Mouse (Mus musculus): Measurements from ENCODE around the gene Chchd6. TPM values are rescaled to one million over a fixed set of nuclear protein-coding genes. Genes with fewer than 3 reads are reported as not detected.

Chchd6 gene
- polyA plus RNA-seq, 1 experiment = 7.4 TPM

DNA sequence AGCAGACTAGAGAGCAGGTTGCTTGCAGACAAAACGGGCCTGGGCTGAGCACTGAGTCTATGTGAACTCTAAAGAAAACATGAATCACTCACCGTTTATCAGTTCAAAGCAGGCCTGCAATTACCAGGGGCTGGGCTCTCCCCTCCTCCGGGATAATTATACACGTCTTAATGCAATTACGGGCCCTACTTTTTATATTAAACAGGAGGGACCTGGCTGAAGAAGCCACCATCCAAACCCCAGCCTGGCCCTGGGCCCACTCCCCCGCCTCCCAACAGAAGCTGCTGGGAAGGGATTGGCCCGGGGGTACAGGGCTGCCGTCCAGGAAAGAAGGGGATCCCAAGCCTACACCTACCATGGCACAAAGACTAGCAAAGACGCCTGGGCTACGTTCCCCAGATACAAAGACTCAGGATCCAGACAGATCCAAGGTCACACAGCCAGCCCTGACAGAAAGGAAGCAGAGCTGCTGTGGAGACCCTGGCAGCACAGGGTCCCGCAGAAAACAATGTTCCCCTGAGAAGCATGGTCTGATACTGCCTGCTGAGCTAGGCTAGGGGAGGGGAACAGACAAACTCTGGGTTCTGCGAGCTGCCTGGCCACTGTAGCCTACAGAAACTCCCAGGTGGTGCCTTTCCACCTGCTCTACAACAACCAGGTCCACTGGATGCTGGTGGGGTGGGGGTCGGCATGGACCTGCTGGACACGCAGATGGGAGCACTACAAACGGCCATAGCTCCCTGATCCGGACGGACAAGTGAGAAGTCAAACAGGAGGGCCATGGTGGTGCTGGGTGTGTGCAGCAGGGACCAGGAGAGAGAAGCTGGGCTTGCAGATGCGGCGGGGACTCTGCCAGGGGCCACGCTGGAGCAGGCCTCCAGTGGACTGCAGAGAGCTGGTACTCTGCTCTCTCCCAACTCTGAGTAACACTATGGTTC lies 235.4 kb downstream of the Chchd6 start:
- no peak overlapping the region for H3K27ac ChIP-seq (ENCODE audit: insufficient read depth, low read length)
- H3K4me1 ChIP-seq (ENCODE audit: control insufficient read depth, insufficient read depth, insufficient read length) = peaks cover 18% of the 10 kb centered on the region
- no peak for TF ChIP-seq POLR2A (IDR thresholded peaks at IDR 0.05; ENCODE audit: low read depth, low read length)
- TF ChIP-seq CTCF (IDR thresholded peaks at IDR 0.05; ENCODE audit: extremely low read depth, insufficient read depth, insufficient read length, insufficient replicate concordance) = no peak
- H3K4me3 ChIP-seq (ENCODE audit: extremely low read depth, insufficient read depth, insufficient read length) = no peak overlapping the region
- H3K27me3 ChIP-seq (ENCODE audit: control insufficient read depth, insufficient read depth, low read length) = peaks cover 15% of the 10 kb centered on the region
- no peaks in the 10 kb centered on the region for H3K36me3 ChIP-seq (ENCODE audit: control insufficient read depth, insufficient read depth, low read length)
- 83% methylated on average over 20 of the region's 20 CpGs for WGBS
- no peak for DNase-seq (ENCODE audit: low read depth in 1 of 2, low spot score in 2 of 2)

DNA sequence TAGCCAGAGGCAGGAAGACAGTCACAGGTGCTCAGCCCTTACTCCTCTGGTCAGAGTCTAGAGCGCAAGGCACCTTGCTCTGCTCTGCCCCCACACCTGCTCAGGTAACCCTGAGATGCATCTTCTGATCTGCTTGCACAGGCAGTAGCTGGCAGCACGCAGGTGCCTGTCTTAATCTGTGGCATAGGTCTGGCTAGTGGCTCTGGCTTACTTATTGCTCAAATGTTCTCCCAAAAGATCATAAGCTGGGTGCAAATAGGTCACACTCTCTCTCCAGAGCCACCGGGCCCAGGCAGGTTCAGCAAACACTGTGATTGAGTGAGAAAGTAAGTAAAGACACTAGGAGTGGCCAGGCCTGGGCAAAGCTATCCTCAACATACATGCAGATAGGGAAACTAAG lies 236.3 kb downstream of the Chchd6 start:
- peaks cover 18% of the 10 kb centered on the region for H3K4me1 ChIP-seq (ENCODE audit: control insufficient read depth, insufficient read depth, insufficient read length)
- no peak for DNase-seq (ENCODE audit: low read depth in 1 of 2, low spot score in 2 of 2)
- H3K4me3 ChIP-seq (ENCODE audit: extremely low read depth, insufficient read depth, insufficient read length) = no peak overlapping the region
- 90% methylated on average over 3 of the region's 3 CpGs for WGBS
- H3K36me3 ChIP-seq (ENCODE audit: control insufficient read depth, insufficient read depth, low read length) = no peaks in the 10 kb centered on the region
- TF ChIP-seq POLR2A (IDR thresholded peaks at IDR 0.05; ENCODE audit: low read depth, low read length) = no peak
- TF ChIP-seq CTCF (IDR thresholded peaks at IDR 0.05; ENCODE audit: extremely low read depth, insufficient read depth, insufficient read length, insufficient replicate concordance) = no peak
- H3K27me3 ChIP-seq (ENCODE audit: control insufficient read depth, insufficient read depth, low read length) = peaks cover 14% of the 10 kb centered on the region
- H3K27ac ChIP-seq (ENCODE audit: insufficient read depth, low read length) = no peak overlapping the region

DNA sequence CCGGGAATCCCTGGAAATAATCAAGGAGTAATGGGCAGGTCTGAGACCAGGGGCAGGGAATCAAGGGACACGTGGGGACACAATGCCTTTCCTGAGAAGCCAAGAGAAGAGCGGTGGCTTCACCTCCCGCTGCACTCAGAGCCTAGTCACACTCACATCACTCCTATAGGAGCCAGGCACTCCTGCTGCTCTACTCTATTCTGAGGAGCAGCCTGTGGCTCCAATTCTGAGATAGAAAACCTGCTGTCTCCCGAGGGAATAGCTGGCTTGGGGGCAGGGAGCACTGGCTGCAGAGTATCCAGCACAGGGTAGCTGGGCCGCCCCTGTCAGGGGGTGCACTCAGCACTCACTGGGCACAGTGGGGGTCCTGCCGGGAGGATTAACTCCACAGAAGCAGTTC lies 239.8 kb downstream of the Chchd6 start:
- no peak for TF ChIP-seq POLR2A (IDR thresholded peaks at IDR 0.05; ENCODE audit: low read depth, low read length)
- no peak for TF ChIP-seq CTCF (IDR thresholded peaks at IDR 0.05; ENCODE audit: extremely low read depth, insufficient read depth, insufficient read length, insufficient replicate concordance)
- WGBS = 84% methylated on average over 7 of the region's 7 CpGs
- no peaks in the 10 kb centered on the region for H3K36me3 ChIP-seq (ENCODE audit: control insufficient read depth, insufficient read depth, low read length)
- no peaks in the 10 kb centered on the region for H3K27me3 ChIP-seq (ENCODE audit: control insufficient read depth, insufficient read depth, low read length)
- no peaks in the 10 kb centered on the region; the same call in 1 of the 2 replicates for H3K4me1 ChIP-seq (ENCODE audit: control insufficient read depth, insufficient read depth, insufficient read length)
- no peak overlapping the region for H3K27ac ChIP-seq (ENCODE audit: insufficient read depth, low read length)
- no peak for DNase-seq (ENCODE audit: low read depth in 1 of 2, low spot score in 2 of 2)
- no peak overlapping the region for H3K4me3 ChIP-seq (ENCODE audit: extremely low read depth, insufficient read depth, insufficient read length)

DNA sequence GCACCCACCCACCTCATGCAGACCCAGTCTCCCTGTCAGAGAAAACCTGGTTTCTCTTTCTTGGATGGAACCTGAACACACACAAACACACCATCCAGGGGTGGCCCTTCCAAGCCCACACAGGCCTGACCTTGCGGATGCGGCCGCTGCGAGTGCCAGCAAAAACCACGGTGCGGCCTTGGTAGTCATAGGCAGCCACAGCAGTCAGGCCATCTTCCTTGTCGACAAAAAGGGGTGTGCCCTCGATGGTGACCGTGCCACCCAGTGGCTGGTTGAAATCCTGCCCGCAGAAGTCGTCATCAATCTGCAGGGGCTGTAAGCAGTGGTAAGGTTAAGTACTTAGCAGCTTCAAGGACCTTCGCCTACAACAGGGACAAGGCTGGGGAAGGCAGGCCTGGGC lies 240.7 kb downstream of the Chchd6 start:
- no peak overlapping the region for H3K27ac ChIP-seq (ENCODE audit: insufficient read depth, low read length)
- no peaks in the 10 kb centered on the region; the same call in 1 of the 2 replicates for H3K4me1 ChIP-seq (ENCODE audit: control insufficient read depth, insufficient read depth, insufficient read length)
- DNase-seq (ENCODE audit: low read depth in 1 of 2, low spot score in 2 of 2) = no peak
- TF ChIP-seq POLR2A (IDR thresholded peaks at IDR 0.05; ENCODE audit: low read depth, low read length) (no peak), CTCF (IDR thresholded peaks at IDR 0.05; ENCODE audit: extremely low read depth, insufficient read depth, insufficient read length, insufficient replicate concordance) (no peak)
- H3K4me3 ChIP-seq (ENCODE audit: extremely low read depth, insufficient read depth, insufficient read length) = no peak overlapping the region
- H3K36me3 ChIP-seq (ENCODE audit: control insufficient read depth, insufficient read depth, low read length) = no peaks in the 10 kb centered on the region
- WGBS = 70% methylated on average over 12 of the region's 12 CpGs
- H3K27me3 ChIP-seq (ENCODE audit: control insufficient read depth, insufficient read depth, low read length) = no peaks in the 10 kb centered on the region

DNA sequence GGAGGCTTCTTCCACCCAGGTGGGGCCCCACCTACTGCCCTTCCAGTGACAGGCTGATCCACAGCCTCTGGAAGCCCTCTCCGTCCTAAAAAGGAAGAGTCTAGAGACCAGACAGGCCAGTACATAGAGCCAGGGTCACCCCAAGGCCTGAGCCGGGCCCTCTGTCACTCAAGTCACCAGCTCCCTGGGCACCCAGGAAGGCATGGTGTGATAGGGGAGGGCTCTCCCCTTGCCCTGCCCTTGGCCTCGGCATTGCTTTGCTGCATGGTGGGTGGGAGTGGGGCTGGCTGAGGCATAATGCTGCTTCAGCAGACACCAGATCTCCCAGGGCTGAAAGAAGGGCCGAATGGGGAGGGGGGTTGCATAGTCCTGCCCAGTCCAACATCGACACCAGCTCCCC lies 241.4 kb downstream of the Chchd6 start:
- Histone ChIP-seq H3K4me1 (ENCODE audit: control insufficient read depth, insufficient read depth, insufficient read length) (no peaks in the 10 kb centered on the region; the same call in 1 of the 2 replicates), H3K27me3 (ENCODE audit: control insufficient read depth, insufficient read depth, low read length) (no peaks in the 10 kb centered on the region), H3K4me3 (ENCODE audit: extremely low read depth, insufficient read depth, insufficient read length) (no peak overlapping the region), H3K36me3 (ENCODE audit: control insufficient read depth, insufficient read depth, low read length) (no peaks in the 10 kb centered on the region), H3K27ac (ENCODE audit: insufficient read depth, low read length) (no peak overlapping the region)
- WGBS = 84% methylated on average over 5 of the region's 5 CpGs
- TF ChIP-seq CTCF (IDR thresholded peaks at IDR 0.05; ENCODE audit: extremely low read depth, insufficient read depth, insufficient read length, insufficient replicate concordance) (no peak), POLR2A (IDR thresholded peaks at IDR 0.05; ENCODE audit: low read depth, low read length) (no peak)
- DNase-seq (ENCODE audit: low read depth in 1 of 2, low spot score in 2 of 2) = no peak

DNA sequence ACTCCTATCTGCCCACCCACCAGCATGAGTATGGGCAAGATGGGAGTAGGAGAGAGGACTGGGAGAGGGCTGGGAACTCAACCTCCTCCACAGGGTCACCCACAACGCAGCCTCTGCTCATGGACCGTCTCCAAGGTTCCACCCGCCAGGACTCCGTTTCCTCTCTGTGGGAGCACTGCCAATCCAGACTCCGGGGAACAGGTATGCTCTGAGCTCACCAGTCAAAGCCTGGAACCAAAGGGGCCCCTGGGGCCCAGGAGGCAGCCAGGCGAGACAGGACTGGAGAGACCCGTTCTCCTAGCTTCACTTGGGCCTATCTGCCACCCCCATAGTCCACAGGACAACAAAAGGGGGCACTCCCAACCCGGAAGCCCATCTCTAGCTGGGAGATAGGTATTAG lies 242.4 kb downstream of the Chchd6 start:
- Histone ChIP-seq H3K4me3 (ENCODE audit: extremely low read depth, insufficient read depth, insufficient read length) (no peak overlapping the region), H3K36me3 (ENCODE audit: control insufficient read depth, insufficient read depth, low read length) (no peaks in the 10 kb centered on the region), H3K27me3 (ENCODE audit: control insufficient read depth, insufficient read depth, low read length) (no peaks in the 10 kb centered on the region), H3K27ac (ENCODE audit: insufficient read depth, low read length) (no peak overlapping the region), H3K4me1 (ENCODE audit: control insufficient read depth, insufficient read depth, insufficient read length) (no peaks in the 10 kb centered on the region; the same call in 1 of the 2 replicates)
- WGBS = 72% methylated on average over 8 of the region's 8 CpGs
- no peak for DNase-seq (ENCODE audit: low read depth in 1 of 2, low spot score in 2 of 2)
- TF ChIP-seq POLR2A (IDR thresholded peaks at IDR 0.05; ENCODE audit: low read depth, low read length) (no peak), CTCF (IDR thresholded peaks at IDR 0.05; ENCODE audit: extremely low read depth, insufficient read depth, insufficient read length, insufficient replicate concordance) (no peak)
